In the genomic region with DNA sequence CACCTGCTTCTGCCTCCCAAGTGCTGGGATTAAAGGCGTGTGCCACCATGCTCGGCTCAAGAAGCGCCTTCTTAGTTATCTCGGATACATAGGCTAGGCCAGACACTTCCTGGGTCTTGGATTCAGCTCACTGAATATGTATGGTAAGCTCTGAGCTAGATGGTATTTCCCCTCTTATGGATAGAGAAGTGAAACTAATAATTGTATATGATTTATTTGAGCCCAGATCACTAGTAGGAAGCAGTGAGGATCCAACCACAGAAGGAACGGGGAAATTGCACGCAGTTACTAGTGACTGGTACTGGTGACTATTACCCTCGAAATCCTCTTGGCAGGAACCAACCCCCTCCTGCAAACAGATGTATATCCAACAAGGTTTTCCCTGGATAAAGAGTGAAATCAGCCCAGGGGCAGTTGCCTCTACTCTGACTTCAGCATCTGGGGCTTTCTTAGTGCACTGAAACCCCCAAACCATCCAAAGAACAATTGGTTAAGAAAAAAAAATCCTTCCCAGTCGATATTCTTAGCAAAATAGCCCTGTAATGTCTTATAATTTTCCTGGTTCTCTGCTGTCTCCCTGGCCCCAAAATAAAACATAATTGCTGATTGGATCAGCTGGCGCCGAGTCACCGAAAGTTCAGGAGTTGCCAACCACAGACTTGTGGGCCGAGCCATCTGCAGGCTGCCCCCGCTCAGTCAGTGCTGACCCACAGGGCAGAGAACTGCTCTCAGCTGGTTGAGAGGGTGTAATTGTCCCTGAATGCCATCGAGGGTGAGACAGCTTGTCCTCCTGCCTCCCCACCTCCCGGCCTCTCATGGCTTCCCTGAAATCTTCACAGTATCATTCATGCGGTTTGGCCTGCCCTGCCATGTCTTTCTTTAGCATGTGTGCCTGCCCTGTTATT, we compare ENCODE assay signal across 13 mouse cellular contexts.
DNase-seq lines count a peak whose midpoint lies in the region; ATAC-seq and TF ChIP-seq lines count a peak whose summit lies in the region.
"Had no signal": no experiment of that assay in that cellular context is flagged by ENCODE, and none has a peak within 500 bp of the region (broad histone marks: within the 10 kb centered on the region; RNA-seq: fewer than 3 reads in every experiment).

No protein-coding gene starts in this region.

- H3K4me1 ChIP-seq in hindbrain, postnatal 0 days (ENCODE audit: insufficient read depth, low read length), result no peaks in the 10 kb centered on the region
- H3K4me1 ChIP-seq in hindbrain, embryonic 13.5 days (replicated peaks), result peaks cover 51% of the 10 kb centered on the region

- WGBS in hindbrain, postnatal 0 days, result 76% methylated on average over 16 of the region's 16 CpGs
- 81% methylated on average over 16 of the region's 16 CpGs for WGBS in hindbrain, embryonic 13.5 days

- no peak overlapping the region for H3K4me2 ChIP-seq in hindbrain, postnatal 0 days (ENCODE audit: low read depth, low read length)
- H3K4me2 ChIP-seq in hindbrain, embryonic 13.5 days, result no peak overlapping the region
- H3K4me2 ChIP-seq: intestine, embryonic 15.5 days; liver, embryonic 12.5 days had no signal

- H3K9ac ChIP-seq in hindbrain, postnatal 0 days (replicated peaks; ENCODE audit: low read length), result no peak overlapping the region
- H3K9ac ChIP-seq in hindbrain, embryonic 13.5 days, result no peak overlapping the region
- H3K9ac ChIP-seq: intestine, embryonic 15.5 days; liver, embryonic 12.5 days had no signal

- peak; percentile 57 for ATAC-seq in common myeloid progenitor, adult 5-6 weeks (replicated peaks; ENCODE audit: low read depth, poor library complexity, severe bottlenecking)
- ATAC-seq in megakaryocyte, adult 5-6 weeks (ENCODE audit: poor library complexity, severe bottlenecking), result peak; percentile 77
- ATAC-seq in frontal cortex, adult (ENCODE audit: low TSS enrichment), result no peak
- no peak for ATAC-seq in hindbrain, postnatal 0 days
- ATAC-seq in hindbrain, embryonic 13.5 days (ENCODE audit: low FRiP score), result no peak
- ATAC-seq: intestine, embryonic 15.5 days; liver, embryonic 12.5 days had no signal

- TF ChIP-seq CTCF in gastrocnemius, adult 2 months (IDR thresholded peaks at IDR 0.05), result no peak
- no peak for TF ChIP-seq CTCF in hindbrain, postnatal 0 days (IDR thresholded peaks at IDR 0.05; ENCODE audit: low read depth)

- no peak overlapping the region for H3K27ac ChIP-seq in gastrocnemius, adult 2 months
- H3K27ac ChIP-seq in hindbrain, postnatal 0 days, result no peak overlapping the region
- no peak overlapping the region for H3K27ac ChIP-seq in hindbrain, embryonic 13.5 days
- H3K27ac ChIP-seq: intestine, embryonic 15.5 days; liver, embryonic 12.5 days had no signal

- peak; percentile 36 for DNase-seq in gastrocnemius, adult 2 months
- DNase-seq in gastrocnemius, postnatal 36 days, result no peak
- DNase-seq in 3T3-L1 (ENCODE audit: low read depth, low spot score), result peak; percentile 75
- DNase-seq in hindbrain, postnatal 0 days (ENCODE audit: low spot score), result no peak
- DNase-seq: cerebellum, adult 18-20 months; kidney, postnatal 4 days; lung, postnatal 14 days had no signal

- intact Hi-C loops in gastrocnemius, adult 2 months (cut with DNase I), result no loop called here
- intact Hi-C loops in gastrocnemius, postnatal 36 days (cut with DNase I), result no loop called here

- no peaks in the 10 kb centered on the region for H3K9me3 ChIP-seq in hindbrain, postnatal 0 days (ENCODE audit: low read length)
- no peaks in the 10 kb centered on the region for H3K9me3 ChIP-seq in hindbrain, embryonic 13.5 days
- H3K9me3 ChIP-seq: intestine, embryonic 15.5 days; liver, embryonic 12.5 days had no signal

- H3K4me3 ChIP-seq in gastrocnemius, adult 2 months, result no peak overlapping the region
- H3K4me3 ChIP-seq in hindbrain, postnatal 0 days (ENCODE audit: low read length), result no peak overlapping the region
- H3K4me3 ChIP-seq in hindbrain, embryonic 13.5 days, result no peak overlapping the region
- H3K4me3 ChIP-seq: intestine, embryonic 15.5 days; liver, embryonic 12.5 days had no signal

- no peaks in the 10 kb centered on the region for H3K27me3 ChIP-seq in hindbrain, postnatal 0 days (ENCODE audit: insufficient read depth, low read length)
- H3K27me3 ChIP-seq in hindbrain, embryonic 13.5 days, result no peaks in the 10 kb centered on the region
- H3K27me3 ChIP-seq: intestine, embryonic 15.5 days; liver, embryonic 12.5 days had no signal

- no peaks in the 10 kb centered on the region for H3K36me3 ChIP-seq in hindbrain, postnatal 0 days (ENCODE audit: insufficient read depth, low read length)
- no peaks in the 10 kb centered on the region for H3K36me3 ChIP-seq in hindbrain, embryonic 13.5 days
- H3K36me3 ChIP-seq: intestine, embryonic 15.5 days had no signal

Comparison
In these comparisons a context has a peak if more than half of its experiments do, and no peak if none do; other contexts are left out.
1. DNase-seq: peak in gastrocnemius, adult 2 months (single experiment) and 3T3-L1 (single experiment); none in gastrocnemius, postnatal 36 days (0 of 2) and hindbrain, postnatal 0 days (single experiment).
2. ATAC-seq: peak in common myeloid progenitor, adult 5-6 weeks (single experiment) and megakaryocyte, adult 5-6 weeks (single experiment); none in frontal cortex, adult (single experiment), hindbrain, postnatal 0 days (single experiment) and hindbrain, embryonic 13.5 days (single experiment).